Mouse (Mus musculus) right cerebral cortex, adult 2 months (tissue): ENCODE measurements around the gene Rnase12.

Experiments
- DNase-seq, 2 experiments: peaks; one replicate each; pipeline ENCODE4 v3.0.0; 2021 to 2022; ENCODE audit warnings: low spot score in 2 of 2

The Rnase12 gene

GRCm38 (mm10) chr14:51085086-51085485, 27.6 kb upstream of the Rnase12 start:
- DNase-seq = no peak

GRCm38 (mm10) chr14:51083805-51084204, 26.3 kb upstream of the Rnase12 start:
- no peak for DNase-seq

GRCm38 (mm10) chr14:51082599-51083581, 25.4 kb upstream of the Rnase12 start:
- DNase-seq = peak; percentile 78 to 82

GRCm38 (mm10) chr14:51081035-51081434, 23.6 kb upstream of the Rnase12 start:
- DNase-seq = no peak

- no peak for DNase-seq
These were observed 21.7 kb upstream of the Rnase12 start for GRCm38 (mm10) chr14:51079180-51079579.

- DNase-seq = no peak
These were observed 16.9 kb upstream of the Rnase12 start, which contains the start of gene Olfr750 for GRCm38 (mm10) chr14:51074335-51074734. Gene Olfr750, minus strand, starts transcription at chr14:51074435.

GRCm38 (mm10) chr14:51069617-51070016, 12.2 kb upstream of the Rnase12 start:
- no peak for DNase-seq

- no peak for DNase-seq
These were observed 11.5 kb upstream of the Rnase12 start for GRCm38 (mm10) chr14:51068956-51069355.

- no peak for DNase-seq
These were observed 3.3 kb upstream of the Rnase12 start for GRCm38 (mm10) chr14:51060761-51061160.

GRCm38 (mm10) chr14:51054243-51055237, 2.9 kb downstream of the Rnase12 start:
- no peak for DNase-seq

- DNase-seq = no peak
These were observed 4.3 kb downstream of the Rnase12 start for GRCm38 (mm10) chr14:51053176-51053575.

GRCm38 (mm10) chr14:51051941-51052340, 5.5 kb downstream of the Rnase12 start:
- no peak for DNase-seq

- no peak for DNase-seq
These were observed 7.4 kb downstream of the Rnase12 start, which contains the start of gene Rnase11 for GRCm38 (mm10) chr14:51050063-51050462. Gene Rnase11, minus strand, starts transcription at chr14:51050163.

- DNase-seq = no peak
These were observed 9.6 kb downstream of the Rnase12 start for GRCm38 (mm10) chr14:51047846-51048245.

- DNase-seq = no peak
These were observed 15.7 kb downstream of the Rnase12 start, which contains the start of gene Rnase9 for GRCm38 (mm10) chr14:51041769-51042168. Gene Rnase9, minus strand, starts transcription at chr14:51041869.

GRCm38 (mm10) chr14:51036214-51036613, 21.2 kb downstream of the Rnase12 start:
- DNase-seq = no peak

- no peak for DNase-seq
These were observed 22.3 kb downstream of the Rnase12 start for GRCm38 (mm10) chr14:51035206-51035605.

- DNase-seq = no peak
These were observed 29.9 kb downstream of the Rnase12 start for GRCm38 (mm10) chr14:51027387-51028155.

GRCm38 (mm10) chr14:51026391-51027133, 30.9 kb downstream of the Rnase12 start:
- DNase-seq = peak; percentile 81 to 82

GRCm38 (mm10) chr14:51024820-51025219, 32.6 kb downstream of the Rnase12 start:
- DNase-seq = no peak
